Mouse (Mus musculus) midbrain, embryonic 16.5 days (tissue): ENCODE data around the gene Raf1. TPM values are rescaled to one million over a fixed set of nuclear protein-coding genes. Genes with fewer than 3 reads are reported as not detected.

ENCODE experiments used
- ATAC-seq: fragments of 200-750 bp; cut with Nextera tagmentation; 2 replicates; pipeline ENCODE4 v1.8.0; 2017; ENCODE audit warnings: moderate TSS enrichment
- H3K27ac ChIP-seq: fragments of 300-500 bp; sonication (generic); 2 replicates; pipeline ENCODE4 v1.5.1; 2014; ENCODE audit warnings: mild to moderate bottlenecking, low read length, mixed read lengths
- H3K27me3 ChIP-seq: fragments of 300-500 bp; sonication (generic); 2 replicates; pipeline ENCODE4 v1.6.1; 2014; ENCODE audit warnings: low read depth, low read length, mixed read lengths; ENCODE audit not compliant: control insufficient read depth, insufficient read depth
- H3K36me3 ChIP-seq: fragments of 300-500 bp; sonication (generic); 2 replicates; pipeline ENCODE4 v1.6.1; 2014; ENCODE audit warnings: mild to moderate bottlenecking, low read length, moderate library complexity, mixed read lengths; ENCODE audit not compliant: control insufficient read depth, insufficient read depth
- H3K4me1 ChIP-seq: fragments of 300-500 bp; sonication (generic); 2 replicates; pipeline ENCODE4 v1.6.1; 2014; ENCODE audit warnings: mild to moderate bottlenecking, low read length, mixed read lengths; ENCODE audit not compliant: control insufficient read depth, insufficient read depth
- H3K4me2 ChIP-seq: fragments of 300-500 bp; sonication (generic); 2 replicates; pipeline ENCODE4 v1.6.1; 2014; ENCODE audit warnings: mild to moderate bottlenecking, low read length, mixed read lengths
- H3K4me3 ChIP-seq: fragments of 300-500 bp; sonication (generic); 2 replicates; pipeline ENCODE4 v1.5.1; 2014; ENCODE audit warnings: low read depth, mild to moderate bottlenecking, low read length, moderate library complexity, mixed read lengths
- H3K9ac ChIP-seq: fragments of 300-500 bp; sonication (generic); 2 replicates; pipeline ENCODE4 v1.6.1; 2014; ENCODE audit warnings: low read depth, low read length, mixed read lengths
- H3K9me3 ChIP-seq: fragments of 300-500 bp; sonication (generic); replicated peaks from 2 replicates; pipeline ENCODE4 v1.6.1; 2014; ENCODE audit warnings: mild to moderate bottlenecking, low read length, mixed read lengths; ENCODE audit not compliant: control insufficient read depth, poor library complexity, severe bottlenecking
- WGBS: fragments of 180-500 bp; shearing (Covaris S2); extraction: QIAGEN DNeasy Blood & Tissue Kit; methylation state at CpG from one replicate; pipeline ENCODE4 v1.1.7; 2014; 5-methylcytosine and 5-hydroxymethylcytosine counted together
- polyA plus RNA-seq: library from polyadenylated mRNA; unstranded; fragments of >200 nt; fragmentation: Nextera tagmentation; extraction: Ambion mirVana; gene quantifications from 2 replicates; pipeline ENCODE4 v1.2.1, GENCODE M21; 2015

Raf1 gene
- polyA plus RNA-seq, 1 experiment from 2014 or later, result 127 TPM

DNA sequence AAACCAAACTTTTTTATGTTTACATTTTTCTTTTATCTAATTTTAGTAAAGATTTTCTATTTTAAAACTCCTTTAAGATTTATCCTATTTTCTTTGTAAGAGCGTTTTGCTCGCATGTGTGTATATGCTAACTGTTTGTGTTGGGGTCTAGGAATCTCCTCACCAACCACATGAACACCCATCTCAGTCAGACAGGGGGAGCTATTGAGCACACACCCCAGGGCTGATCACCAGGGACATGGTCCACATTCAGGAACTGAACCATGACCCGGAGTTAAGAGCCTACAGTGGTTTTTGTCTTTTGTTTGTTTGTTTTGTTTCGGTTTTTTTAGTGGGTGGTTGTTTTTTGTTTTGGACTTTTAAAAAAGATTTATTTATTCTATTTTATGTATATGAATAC lies 22.3 kb upstream of the Raf1 start:
- H3K9me3 ChIP-seq, result no peaks in the 10 kb centered on the region
- no peak overlapping the region for H3K27ac ChIP-seq
- peaks cover 5% of the 10 kb centered on the region; the same call in 1 of the 2 replicates for H3K4me1 ChIP-seq
- no peak for ATAC-seq
- WGBS, result 86% methylated on average over 4 of the region's 4 CpGs
- no peak overlapping the region for H3K4me2 ChIP-seq
- H3K4me3 ChIP-seq, result no peak overlapping the region
- no peak overlapping the region for H3K9ac ChIP-seq
- no peaks in the 10 kb centered on the region for H3K36me3 ChIP-seq
- H3K27me3 ChIP-seq, result no peaks in the 10 kb centered on the region

DNA sequence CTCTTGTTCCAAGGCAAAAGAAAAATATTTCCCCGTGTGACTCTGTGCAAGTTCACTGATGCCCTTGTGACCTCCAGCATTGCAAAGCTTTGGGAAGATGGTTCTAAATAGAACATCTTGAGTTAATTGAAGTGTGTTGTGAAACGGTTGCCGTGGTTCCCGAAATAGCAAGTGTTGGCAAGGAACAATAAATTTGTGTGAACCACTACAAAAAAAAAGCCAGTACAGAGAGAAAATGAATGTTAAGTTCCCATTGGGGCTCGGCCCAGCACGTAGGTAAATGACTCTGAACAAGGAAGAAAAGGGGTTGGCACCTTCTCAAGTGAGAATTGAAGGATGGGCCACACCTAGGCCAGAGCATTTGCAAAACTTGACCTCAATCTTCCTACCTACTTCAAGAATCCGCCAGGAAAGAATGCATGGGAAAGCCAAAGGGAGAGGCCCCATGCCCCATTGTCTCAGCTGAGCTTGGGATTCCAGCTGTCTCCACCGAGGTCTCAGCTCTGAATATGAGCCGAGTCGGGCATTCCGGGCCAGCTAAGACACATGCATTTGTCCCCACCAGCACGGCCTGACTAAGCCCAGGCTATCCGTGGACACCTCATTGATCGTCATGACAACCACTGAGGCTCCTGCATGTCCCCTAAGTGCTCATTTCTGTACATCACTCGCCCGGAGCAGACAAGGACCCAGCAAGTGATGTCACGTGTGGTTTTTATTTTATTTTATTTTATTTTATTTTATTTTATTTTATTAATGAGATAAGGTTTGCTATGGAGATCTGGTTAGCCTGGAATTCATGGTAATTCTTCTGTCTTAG lies 21.5 kb upstream of the Raf1 start:
- H3K27me3 ChIP-seq, result no peaks in the 10 kb centered on the region
- WGBS, result 47% methylated on average over 17 of the region's 17 CpGs
- no peak for ATAC-seq
- no peak overlapping the region for H3K9ac ChIP-seq
- peaks cover 5% of the 10 kb centered on the region; the same call in 1 of the 2 replicates for H3K4me1 ChIP-seq
- H3K4me3 ChIP-seq, result no peak overlapping the region
- H3K9me3 ChIP-seq, result no peaks in the 10 kb centered on the region
- H3K36me3 ChIP-seq, result no peaks in the 10 kb centered on the region
- no peak overlapping the region for H3K4me2 ChIP-seq
- H3K27ac ChIP-seq, result no peak overlapping the region

DNA sequence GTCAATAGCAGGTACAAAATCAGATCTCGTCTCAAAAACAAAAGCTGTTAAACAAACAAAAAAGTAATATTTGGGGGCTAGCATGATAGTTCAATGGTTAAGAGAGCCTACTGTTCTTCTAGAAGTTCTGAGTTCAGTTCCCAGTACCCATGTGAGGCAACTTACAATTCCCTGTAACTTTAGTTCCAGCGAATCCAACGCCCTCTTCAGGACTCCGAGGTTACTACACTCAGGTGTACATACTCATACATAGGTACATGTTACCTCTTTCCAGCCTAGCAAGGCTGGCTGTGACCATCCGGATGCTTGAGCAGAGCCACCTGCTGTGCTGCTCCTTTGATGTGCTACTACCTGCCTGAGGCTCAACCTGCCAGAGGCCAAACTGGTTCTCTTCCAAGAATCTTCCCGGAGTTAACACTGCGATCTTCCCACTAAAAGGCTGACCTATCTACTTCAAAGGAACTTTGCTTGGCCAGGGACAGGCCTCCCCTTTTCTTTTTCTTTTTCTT lies 20.3 kb upstream of the Raf1 start:
- ATAC-seq, result no peak
- Histone ChIP-seq H3K4me3 (no peak overlapping the region), H3K36me3 (no peaks in the 10 kb centered on the region), H3K4me1 (peaks cover 5% of the 10 kb centered on the region; the same call in 1 of the 2 replicates), H3K27me3 (no peaks in the 10 kb centered on the region), H3K4me2 (no peak overlapping the region), H3K9me3 (no peaks in the 10 kb centered on the region), H3K27ac (no peak overlapping the region), H3K9ac (no peak overlapping the region)
- WGBS, result 82% methylated on average over 7 of the region's 7 CpGs

- WGBS, result 51% methylated on average over 7 of the region's 7 CpGs
- no peak for ATAC-seq
- no peak overlapping the region for H3K27ac ChIP-seq
- H3K4me3 ChIP-seq, result no peak overlapping the region
- H3K4me2 ChIP-seq, result no peak overlapping the region
- peaks cover 5% of the 10 kb centered on the region; the same call in 1 of the 2 replicates for H3K4me1 ChIP-seq
- no peaks in the 10 kb centered on the region for H3K27me3 ChIP-seq
- H3K9me3 ChIP-seq, result no peaks in the 10 kb centered on the region
- H3K9ac ChIP-seq, result no peak overlapping the region
- H3K36me3 ChIP-seq, result no peaks in the 10 kb centered on the region
Measured at GRCm38 (mm10) chr6:115695124-115695523, 18.7 kb upstream of the Raf1 start.

DNA sequence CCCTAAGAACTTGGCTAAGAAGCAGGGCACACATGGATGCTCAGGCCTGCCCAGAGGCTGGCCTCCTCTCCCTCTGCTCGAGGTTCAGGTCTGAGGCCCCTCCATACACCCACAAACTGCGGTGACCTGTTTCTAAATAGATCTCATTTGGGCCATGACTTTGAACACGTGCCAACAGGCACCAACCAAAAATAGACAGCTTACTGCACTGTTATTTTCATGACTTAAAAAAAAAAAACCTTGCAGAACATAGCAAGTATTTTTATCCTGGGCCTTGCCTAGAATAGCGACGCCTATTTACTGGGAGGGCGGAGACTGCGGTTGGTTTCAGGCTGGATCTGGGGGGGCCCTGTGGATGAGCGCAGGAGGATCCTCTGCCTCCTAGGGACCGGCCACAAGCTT lies 18.0 kb upstream of the Raf1 start:
- no peak for ATAC-seq
- Histone ChIP-seq H3K27me3 (no peaks in the 10 kb centered on the region), H3K9ac (no peak overlapping the region), H3K27ac (no peak overlapping the region), H3K36me3 (no peaks in the 10 kb centered on the region), H3K9me3 (no peaks in the 10 kb centered on the region), H3K4me3 (no peak overlapping the region), H3K4me2 (no peak overlapping the region), H3K4me1 (peaks cover 5% of the 10 kb centered on the region; the same call in 1 of the 2 replicates)
- 48% methylated on average over 9 of the region's 9 CpGs for WGBS

DNA sequence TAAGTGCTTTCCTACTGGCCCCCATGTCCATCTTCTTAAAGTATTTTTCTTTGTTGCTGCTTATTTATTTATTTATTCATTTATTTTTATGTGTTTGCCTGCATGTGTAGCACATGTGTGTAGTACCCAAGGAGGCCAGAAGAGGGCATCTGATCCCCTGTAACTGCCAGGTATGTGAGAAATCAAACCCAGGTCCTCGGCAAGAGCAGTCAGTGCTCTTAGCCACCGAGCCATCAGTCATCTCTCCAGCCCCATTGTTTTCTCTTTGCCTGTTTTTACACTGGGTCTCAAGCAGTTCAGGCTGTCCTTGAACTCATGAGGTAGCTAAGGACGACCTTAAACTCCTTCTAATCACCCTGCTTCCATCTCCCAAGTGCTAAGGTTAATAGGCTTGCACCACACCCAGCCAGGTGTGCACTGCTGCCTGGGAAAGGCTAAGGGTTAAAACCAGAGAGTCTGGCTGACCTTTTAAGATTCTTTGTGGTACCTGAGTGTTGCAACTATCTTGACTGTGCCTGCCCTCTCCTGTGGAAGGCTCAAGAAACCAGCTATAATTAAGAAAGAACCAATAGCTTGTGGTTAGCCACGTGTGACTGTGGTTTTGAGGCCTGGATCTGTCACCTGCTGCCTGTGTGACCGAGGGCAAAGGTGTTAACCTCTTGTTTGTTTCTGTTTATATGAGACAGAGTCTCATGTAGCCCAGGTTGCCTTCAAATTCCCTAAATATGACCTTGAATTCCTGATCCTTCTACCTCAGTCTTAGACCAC lies 16.7 kb upstream of the Raf1 start:
- no peaks in the 10 kb centered on the region for H3K36me3 ChIP-seq
- peaks cover 5% of the 10 kb centered on the region; the same call in 1 of the 2 replicates for H3K4me1 ChIP-seq
- no peak for ATAC-seq
- no peaks in the 10 kb centered on the region for H3K9me3 ChIP-seq
- H3K9ac ChIP-seq, result no peak overlapping the region
- WGBS, result 77% methylated on average over 5 of the region's 5 CpGs
- no peak overlapping the region for H3K4me2 ChIP-seq
- H3K27ac ChIP-seq, result no peak overlapping the region
- H3K4me3 ChIP-seq, result no peak overlapping the region
- no peaks in the 10 kb centered on the region for H3K27me3 ChIP-seq

GRCm38 (mm10) chr6:115692163-115692950 lies 15.9 kb upstream of the Raf1 start:
- 64% methylated on average over 9 of the region's 9 CpGs for WGBS
- H3K9ac ChIP-seq, result no peak overlapping the region

DNA sequence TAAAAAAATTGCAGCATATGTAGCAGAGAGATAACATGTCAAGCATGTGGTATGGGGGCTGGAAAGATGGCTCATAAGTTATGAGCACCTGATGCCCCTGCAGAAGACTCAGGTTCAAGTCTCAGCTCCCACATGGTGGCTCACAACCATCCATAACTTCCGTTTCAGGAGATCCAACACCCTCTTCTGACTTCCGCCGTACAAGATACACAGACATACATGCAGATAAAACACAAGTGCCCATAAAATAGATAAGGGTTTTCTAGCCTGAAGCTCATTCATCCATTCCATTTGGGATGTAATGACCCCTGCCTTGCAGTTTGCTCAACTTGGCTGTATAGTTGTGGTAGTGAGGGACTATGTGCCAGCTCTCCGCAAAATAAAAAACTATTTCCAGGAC lies 13.7 kb upstream of the Raf1 start:
- 93% methylated on average over 4 of the region's 4 CpGs for WGBS
- no peak overlapping the region for H3K27ac ChIP-seq
- H3K9ac ChIP-seq, result no peak overlapping the region
- no peaks in the 10 kb centered on the region for H3K4me1 ChIP-seq
- H3K9me3 ChIP-seq, result peaks cover 3% of the 10 kb centered on the region
- H3K27me3 ChIP-seq, result no peaks in the 10 kb centered on the region
- ATAC-seq, result no peak
- H3K4me2 ChIP-seq, result no peak overlapping the region
- H3K4me3 ChIP-seq, result no peak overlapping the region
- H3K36me3 ChIP-seq, result no peaks in the 10 kb centered on the region

More at GRCm38 (mm10) chr6:115692163-115692950, 15.9 kb upstream of the Raf1 start:
- H3K27ac ChIP-seq, result no peak overlapping the region
- no peak overlapping the region for H3K4me3 ChIP-seq
- no peaks in the 10 kb centered on the region for H3K4me1 ChIP-seq
- no peaks in the 10 kb centered on the region for H3K27me3 ChIP-seq
- no peak overlapping the region for H3K4me2 ChIP-seq
- ATAC-seq, result no peak
- H3K36me3 ChIP-seq, result no peaks in the 10 kb centered on the region
- no peaks in the 10 kb centered on the region for H3K9me3 ChIP-seq
